In genomic region chr10:42500611-42501010, GRCm38 (mm10) we compare ENCODE assay signal across 10 mouse cellular contexts. TPM values are rescaled to one million over a fixed set of nuclear protein-coding genes. Genes with fewer than 3 reads are reported as not detected.
DNase-seq lines count a peak whose midpoint lies in the region; ATAC-seq and TF ChIP-seq lines count a peak whose summit lies in the region.
"Had no signal": no experiment of that assay in that cellular context is flagged by ENCODE, and none has a peak within 500 bp of the region (broad histone marks: within the 10 kb centered on the region; RNA-seq: fewer than 3 reads in every experiment).

No protein-coding gene starts in this region.

- 91% methylated on average over 8 of the region's 8 CpGs for WGBS in embryonic facial prominence, embryonic 14.5 days
- 95% methylated on average over 8 of the region's 8 CpGs for WGBS in embryonic facial prominence, embryonic 10.5 days
- 77% methylated on average over 8 of the region's 8 CpGs for WGBS in lung, postnatal 0 days
- WGBS in heart, embryonic 16.5 days, result 75% methylated on average over 8 of the region's 8 CpGs
- 86% methylated on average over 8 of the region's 8 CpGs for WGBS in liver, embryonic 13.5 days (ENCODE audit: insufficient replicate concordance)

- no peak for DNase-seq in embryonic facial prominence, embryonic 14.5 days (ENCODE audit: low spot score)
- no peak for DNase-seq in embryonic facial prominence, embryonic 10.5 days (ENCODE audit: low spot score)
- peak; percentile 7 for DNase-seq in lung, postnatal 0 days (ENCODE audit: low spot score)
- DNase-seq in lung, postnatal 36 days, result no peak
- no peak for DNase-seq in liver, embryonic 13.5 days
- DNase-seq in cerebellum, adult 11-12 months, result no peak

- H3K9ac ChIP-seq in embryonic facial prominence, embryonic 14.5 days (ENCODE audit: low read depth, low read length), result no peak overlapping the region
- H3K9ac ChIP-seq in lung, postnatal 0 days (replicated peaks; ENCODE audit: low read depth), result no peak overlapping the region
- H3K9ac ChIP-seq in heart, embryonic 16.5 days (ENCODE audit: low read length), result no peak overlapping the region
- peak overlapping the region; percentile 99; the same call in 1 of the 2 replicates for H3K9ac ChIP-seq in liver, embryonic 13.5 days
- H3K9ac ChIP-seq: embryonic facial prominence, embryonic 12.5 days had no signal

- no peak overlapping the region for H3K4me2 ChIP-seq in embryonic facial prominence, embryonic 14.5 days (ENCODE audit: low read depth, low read length)
- H3K4me2 ChIP-seq in lung, postnatal 0 days (replicated peaks; ENCODE audit: low read depth, low read length), result no peak overlapping the region
- no peak overlapping the region for H3K4me2 ChIP-seq in heart, embryonic 16.5 days (ENCODE audit: low read depth, low read length)
- H3K4me2 ChIP-seq in liver, embryonic 13.5 days, result peak overlapping the region; percentile 77

- TF ChIP-seq CTCF in lung, postnatal 0 days (IDR thresholded peaks at IDR 0.05), result no peak

- no peaks in the 10 kb centered on the region for H3K27me3 ChIP-seq in embryonic facial prominence, embryonic 14.5 days (replicated peaks; ENCODE audit: control insufficient read depth, insufficient read depth, low read length)
- H3K27me3 ChIP-seq in embryonic facial prominence, embryonic 10.5 days (replicated peaks; ENCODE audit: low read depth, poor library complexity, severe bottlenecking), result no peaks in the 10 kb centered on the region
- no peaks in the 10 kb centered on the region for H3K27me3 ChIP-seq in lung, postnatal 0 days (replicated peaks; ENCODE audit: insufficient read depth, low read length)
- no peaks in the 10 kb centered on the region for H3K27me3 ChIP-seq in heart, embryonic 16.5 days (ENCODE audit: control insufficient read depth, insufficient read depth, low read length)
- no peaks in the 10 kb centered on the region for H3K27me3 ChIP-seq in liver, embryonic 13.5 days
- H3K27me3 ChIP-seq: embryonic facial prominence, embryonic 12.5 days; neural tube, embryonic 12.5 days had no signal

- no peak overlapping the region for H3K4me3 ChIP-seq in embryonic facial prominence, embryonic 14.5 days (ENCODE audit: low read depth, low read length)
- H3K4me3 ChIP-seq in embryonic facial prominence, embryonic 10.5 days, result no peak overlapping the region
- H3K4me3 ChIP-seq in lung, postnatal 0 days (ENCODE audit: low read depth, low read length), result no peak overlapping the region
- no peak overlapping the region for H3K4me3 ChIP-seq in heart, embryonic 16.5 days (ENCODE audit: low read length)
- H3K4me3 ChIP-seq in liver, embryonic 13.5 days (replicated peaks), result no peak overlapping the region
- H3K4me3 ChIP-seq: embryonic facial prominence, embryonic 12.5 days had no signal

- no peaks in the 10 kb centered on the region for H3K9me3 ChIP-seq in embryonic facial prominence, embryonic 14.5 days (ENCODE audit: control insufficient read depth, low read length)
- no peaks in the 10 kb centered on the region for H3K9me3 ChIP-seq in embryonic facial prominence, embryonic 10.5 days
- no peaks in the 10 kb centered on the region for H3K9me3 ChIP-seq in lung, postnatal 0 days (ENCODE audit: low read length)
- H3K9me3 ChIP-seq in heart, embryonic 16.5 days (replicated peaks; ENCODE audit: control insufficient read depth, low read length), result no peaks in the 10 kb centered on the region
- no peaks in the 10 kb centered on the region for H3K9me3 ChIP-seq in liver, embryonic 13.5 days (replicated peaks)
- H3K9me3 ChIP-seq: embryonic facial prominence, embryonic 12.5 days; neural tube, embryonic 12.5 days had no signal

- ATAC-seq in embryonic facial prominence, embryonic 14.5 days (ENCODE audit: low read depth), result no peak
- ATAC-seq in lung, postnatal 0 days, result no peak
- ATAC-seq in heart, embryonic 16.5 days (replicated peaks; ENCODE audit: extremely low read depth, insufficient read depth, low FRiP score), result no peak
- no peak for ATAC-seq in liver, embryonic 13.5 days (ENCODE audit: low read depth)
- ATAC-seq in granulocyte monocyte progenitor cell, adult 5-6 weeks (replicated peaks; ENCODE audit: poor library complexity, severe bottlenecking), result no peak

- no peak for TF ChIP-seq EP300 in lung, postnatal 0 days (IDR thresholded peaks at IDR 0.05)

- H3K27ac ChIP-seq in embryonic facial prominence, embryonic 14.5 days (replicated peaks; ENCODE audit: low read depth, low read length), result peak overlapping the region; percentile 99
- no peak overlapping the region for H3K27ac ChIP-seq in embryonic facial prominence, embryonic 10.5 days (replicated peaks)
- H3K27ac ChIP-seq in lung, postnatal 0 days (ENCODE audit: low read length), result peak overlapping the region; percentile 99
- H3K27ac ChIP-seq in heart, embryonic 16.5 days (ENCODE audit: low read length), result peak overlapping the region; percentile 93
- H3K27ac ChIP-seq in liver, embryonic 13.5 days, result peak overlapping the region; percentile 99

- H3K36me3 ChIP-seq in embryonic facial prominence, embryonic 14.5 days (ENCODE audit: control insufficient read depth, insufficient read depth, low read length), result 0 out of 2 replicates have a peak, but pooled peaks cover 4% of the 10 kb centered on the region
- peaks cover 9% of the 10 kb centered on the region for H3K36me3 ChIP-seq in embryonic facial prominence, embryonic 10.5 days (replicated peaks)
- no peaks in the 10 kb centered on the region for H3K36me3 ChIP-seq in lung, postnatal 0 days (ENCODE audit: insufficient read depth, low read length)
- peaks cover 5% of the 10 kb centered on the region; the same call in 1 of the 2 replicates for H3K36me3 ChIP-seq in heart, embryonic 16.5 days (ENCODE audit: control insufficient read depth, insufficient read depth)
- H3K36me3 ChIP-seq in liver, embryonic 13.5 days, result peaks cover 6% of the 10 kb centered on the region; the same call in 1 of the 2 replicates
- H3K36me3 ChIP-seq: embryonic facial prominence, embryonic 12.5 days; neural tube, embryonic 12.5 days had no signal

- H3K4me1 ChIP-seq in embryonic facial prominence, embryonic 14.5 days (ENCODE audit: control insufficient read depth, insufficient read depth, low read length), result no peaks in the 10 kb centered on the region
- H3K4me1 ChIP-seq in embryonic facial prominence, embryonic 10.5 days, result peaks cover 14% of the 10 kb centered on the region
- no peaks in the 10 kb centered on the region for H3K4me1 ChIP-seq in lung, postnatal 0 days (ENCODE audit: insufficient read depth, low read depth, low read length)
- H3K4me1 ChIP-seq in heart, embryonic 16.5 days (ENCODE audit: control insufficient read depth, insufficient read depth, low read length), result peaks cover 9% of the 10 kb centered on the region; the same call in 1 of the 2 replicates
- H3K4me1 ChIP-seq in liver, embryonic 13.5 days (replicated peaks), result peaks cover 53% of the 10 kb centered on the region
- H3K4me1 ChIP-seq: embryonic facial prominence, embryonic 12.5 days had no signal

RNA-seq across cellular contexts. Expression of gene Snx3, which starts 1.2 kb away (rescaled TPM):
- 326 TPM in 2 replicates for polyA plus RNA-seq in embryonic facial prominence, embryonic 14.5 days (2014; fragmentation: Nextera tagmentation; extraction: Ambion mirVana)
- 223 and 232 TPM in 2 replicates for polyA plus RNA-seq in embryonic facial prominence, embryonic 10.5 days (2016; fragmentation: Nextera tagmentation; extraction: Ambion mirVana)
- 317 and 344 TPM in 2 replicates for polyA plus RNA-seq in lung, postnatal 0 days (2015; fragmentation: Nextera tagmentation; extraction: Ambion mirVana)
- 363 and 415 TPM in 2 replicates for polyA plus RNA-seq in heart, embryonic 16.5 days (2015; fragmentation: Nextera tagmentation; extraction: Ambion mirVana)
- polyA plus RNA-seq in liver, embryonic 13.5 days (2015; fragmentation: Nextera tagmentation; extraction: Ambion mirVana), result 294 and 318 TPM in 2 replicates
- 214 and 219 TPM in 2 replicates for total RNA-seq in granulocyte monocyte progenitor cell, adult 5-6 weeks (2014; fragmentation: Nextera tagmentation)
- total RNA-seq in granulocyte monocyte progenitor cell, adult 5-6 weeks (2017), result 91.6 and 94.3 TPM in 2 replicates

RNA-seq across cellular contexts. Expression of gene Afg1l, which starts 22.2 kb away (rescaled TPM):
- 6.7 and 6.8 TPM in 2 replicates for polyA plus RNA-seq in embryonic facial prominence, embryonic 14.5 days (2014; fragmentation: Nextera tagmentation; extraction: Ambion mirVana)
- 4.7 and 5.0 TPM in 2 replicates for polyA plus RNA-seq in embryonic facial prominence, embryonic 10.5 days (2016; fragmentation: Nextera tagmentation; extraction: Ambion mirVana)
- 7.1 and 9.4 TPM in 2 replicates for polyA plus RNA-seq in lung, postnatal 0 days (2015; fragmentation: Nextera tagmentation; extraction: Ambion mirVana)
- polyA plus RNA-seq in heart, embryonic 16.5 days (2015; fragmentation: Nextera tagmentation; extraction: Ambion mirVana), result 19.5 and 22.1 TPM in 2 replicates
- 2.4 and 2.7 TPM in 2 replicates for polyA plus RNA-seq in liver, embryonic 13.5 days (2015; fragmentation: Nextera tagmentation; extraction: Ambion mirVana)
- total RNA-seq in granulocyte monocyte progenitor cell, adult 5-6 weeks (2014; fragmentation: Nextera tagmentation), result 3.9 and 7.7 TPM in 2 replicates
- total RNA-seq in granulocyte monocyte progenitor cell, adult 5-6 weeks (2017), result 3.0 and 5.8 TPM in 2 replicates
